Mouse (Mus musculus): ENCODE results near the gene Clps. TPM values are rescaled to one million over a fixed set of nuclear protein-coding genes. Genes with fewer than 3 reads are reported as not detected.

Clps gene
- polyA plus RNA-seq (2014; fragmentation: Illumina TruSeq; extraction: RNeasy Lipid Tissue Mini Kit (QIAGEN cat#74804); ENCODE audit: low replicate concordance) = 18.5 TPM

DNA sequence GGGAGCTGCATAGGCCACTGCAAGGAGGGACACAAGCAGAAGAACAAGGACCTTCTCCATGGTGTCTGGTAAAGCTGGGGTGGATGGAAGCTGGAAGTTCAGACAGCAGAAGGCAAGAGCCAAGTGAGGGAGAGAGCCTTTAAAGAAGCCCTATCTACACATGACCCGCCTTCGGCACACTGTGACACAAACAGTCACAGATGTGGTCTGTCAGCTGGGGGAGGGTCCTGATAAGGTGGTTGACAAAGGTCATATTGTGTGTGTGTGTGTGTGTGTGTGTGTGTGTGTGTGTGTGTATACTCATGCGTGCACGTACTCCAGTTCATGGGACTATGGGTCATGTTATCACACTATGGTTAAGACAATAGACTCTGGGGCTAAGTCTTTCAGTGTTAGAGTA, at the start of gene Clps:
Gene Clps, minus strand, starts transcription at position 169 of the 400 bp plus-strand sequence.

DNA sequence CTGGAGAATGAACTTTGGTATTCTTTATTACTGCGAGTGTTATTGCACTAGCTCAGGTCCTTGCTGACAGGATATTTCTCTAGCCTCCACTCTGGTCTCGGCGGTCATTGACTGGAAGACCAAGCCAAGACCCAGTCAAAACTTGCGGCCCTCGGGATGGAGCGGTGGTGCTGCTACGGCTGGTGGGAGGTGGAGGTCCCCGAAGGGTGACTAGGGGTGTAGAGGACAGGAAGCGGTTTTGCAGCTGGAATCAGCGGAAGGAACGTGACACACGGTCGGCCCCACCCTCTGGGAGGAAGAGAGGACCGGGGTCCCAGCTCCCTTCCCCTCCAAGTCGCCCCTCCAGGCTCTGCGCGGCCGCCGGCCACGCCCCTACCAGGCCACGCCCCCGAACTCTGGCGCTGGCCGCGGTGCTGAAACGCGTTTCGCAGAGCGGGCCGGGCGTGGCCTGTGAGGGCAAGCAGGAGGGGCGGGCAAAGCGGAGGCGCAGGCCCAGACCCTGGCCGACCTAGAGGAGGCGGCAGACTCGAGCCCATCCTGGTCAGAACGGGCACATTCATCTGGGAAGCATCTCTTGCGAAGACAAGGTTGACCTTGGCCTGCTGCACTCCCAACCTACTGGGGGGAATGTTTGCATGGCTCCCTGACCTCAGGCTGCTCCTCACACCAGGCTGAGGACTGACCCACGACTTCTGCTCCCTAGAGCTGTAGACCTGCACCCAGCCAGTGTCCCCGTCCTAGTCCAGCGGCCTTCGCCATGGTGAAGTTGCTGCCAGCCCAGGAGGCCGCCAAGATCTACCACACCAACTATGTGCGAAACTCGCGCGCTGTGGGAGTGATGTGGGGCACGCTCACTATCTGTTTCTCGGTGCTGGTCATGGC, 14.9 kb upstream of the Clps start, which contains the start of gene Lhfpl5:
Gene Lhfpl5, plus strand, starts transcription at position 398 of the 882 bp plus-strand sequence.

DNA sequence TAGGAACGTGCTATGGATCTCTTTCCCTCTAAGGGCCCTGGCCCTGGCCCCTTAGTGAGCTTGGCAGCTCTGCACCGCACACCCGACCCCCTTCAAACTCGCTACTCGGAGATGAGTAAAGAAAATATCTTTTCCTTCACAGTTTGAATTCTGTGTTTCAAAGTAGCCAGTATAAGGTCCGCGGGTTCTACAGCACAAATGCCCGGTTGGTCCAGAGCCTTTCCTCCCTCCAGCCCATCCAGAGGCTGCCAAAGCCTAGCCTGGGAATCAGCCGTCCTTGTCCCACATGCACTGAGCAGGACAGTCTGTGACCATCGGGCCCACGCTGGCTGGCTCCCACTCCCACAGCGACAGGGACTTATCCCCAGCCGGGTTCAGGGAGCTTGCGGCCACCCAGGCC, 11.5 kb downstream of the Clps start, which contains the start of gene Clpsl2:
Gene Clpsl2, plus strand, starts transcription at position 301 of the 400 bp plus-strand sequence.

DNA sequence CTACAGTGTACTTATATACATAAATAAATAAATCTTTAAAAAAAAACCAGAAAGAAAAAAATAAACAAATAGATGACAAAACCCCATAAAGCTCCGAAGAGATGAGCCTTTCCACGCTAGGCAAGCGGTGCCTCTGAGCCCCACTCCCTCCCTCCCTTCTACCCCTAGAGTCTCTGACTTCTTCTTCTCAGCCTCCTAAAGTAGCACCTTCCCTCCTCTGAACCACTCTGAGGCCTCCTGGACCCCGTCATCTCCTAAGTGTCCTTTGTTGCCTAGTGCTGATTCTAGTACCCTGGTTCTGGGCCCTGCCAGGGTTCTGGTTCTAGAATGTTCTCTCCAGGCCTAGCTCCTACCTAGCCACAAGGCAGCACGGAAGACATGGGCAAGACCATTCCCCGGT, 30.1 kb downstream of the Clps start, which contains the start of gene Armc12:
Gene Armc12, plus strand, starts transcription at position 301 of the 400 bp plus-strand sequence.

DNA sequence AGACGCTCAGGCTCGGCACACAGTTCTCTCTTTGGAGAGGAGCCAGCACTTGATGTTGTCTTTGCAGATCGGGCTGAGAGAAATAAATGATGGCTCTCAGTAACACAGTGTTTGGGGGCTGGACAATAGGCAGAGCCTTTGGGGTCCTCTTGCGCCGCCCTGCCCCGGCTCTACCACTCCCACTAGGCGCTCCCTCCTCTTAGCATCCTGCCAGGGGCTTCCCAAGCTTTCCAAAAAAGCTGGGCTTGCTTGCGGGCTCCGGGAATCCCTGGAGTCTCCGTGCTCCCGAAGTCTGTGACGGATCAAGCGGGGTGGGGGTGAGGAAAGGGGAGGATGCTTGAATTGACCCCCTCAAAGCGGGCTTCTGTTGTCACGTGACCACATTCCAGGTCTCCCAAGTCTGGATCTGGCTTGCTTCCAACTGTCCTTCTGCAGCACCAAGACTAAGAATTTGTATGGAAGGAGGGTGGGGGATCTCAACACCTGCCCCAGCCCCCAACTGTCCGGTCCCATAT, 43.1 kb downstream of the Clps start, which contains the start of gene Fkbp5:
Gene Fkbp5, minus strand, starts transcription at position 87 of the 515 bp plus-strand sequence.

Other genes starting within 250 kb of the Clps start
- gene Fance, start 247.2 kb downstream of the Clps start, polyA plus RNA-seq (2014; fragmentation: Illumina TruSeq; extraction: RNeasy Lipid Tissue Mini Kit (QIAGEN cat#74804); ENCODE audit: low replicate concordance) = not detected
- gene Rpl10a, start 232.3 kb downstream of the Clps start, polyA plus RNA-seq (2014; fragmentation: Illumina TruSeq; extraction: RNeasy Lipid Tissue Mini Kit (QIAGEN cat#74804); ENCODE audit: low replicate concordance) = 55.5 TPM
- gene Tead3, start 209.9 kb downstream of the Clps start, polyA plus RNA-seq (2014; fragmentation: Illumina TruSeq; extraction: RNeasy Lipid Tissue Mini Kit (QIAGEN cat#74804); ENCODE audit: low replicate concordance) = 0.41 TPM
- gene Tulp1, start 195.5 kb downstream of the Clps start, polyA plus RNA-seq (2014; fragmentation: Illumina TruSeq; extraction: RNeasy Lipid Tissue Mini Kit (QIAGEN cat#74804); ENCODE audit: low replicate concordance) = not detected
- 9.9 TPM for gene Fkbp5, start 43.2 kb downstream of the Clps start, polyA plus RNA-seq (2014; fragmentation: Illumina TruSeq; extraction: RNeasy Lipid Tissue Mini Kit (QIAGEN cat#74804); ENCODE audit: low replicate concordance)
- gene Armc12, start 30.0 kb downstream of the Clps start, polyA plus RNA-seq (2014; fragmentation: Illumina TruSeq; extraction: RNeasy Lipid Tissue Mini Kit (QIAGEN cat#74804); ENCODE audit: low replicate concordance) = not detected
- not detected for gene Clpsl2, start 11.4 kb downstream of the Clps start, polyA plus RNA-seq (2014; fragmentation: Illumina TruSeq; extraction: RNeasy Lipid Tissue Mini Kit (QIAGEN cat#74804); ENCODE audit: low replicate concordance)
- not detected for gene Lhfpl5, start 14.9 kb upstream of the Clps start, polyA plus RNA-seq (2014; fragmentation: Illumina TruSeq; extraction: RNeasy Lipid Tissue Mini Kit (QIAGEN cat#74804); ENCODE audit: low replicate concordance)
- 146 TPM for gene Srpk1, start 61.9 kb upstream of the Clps start, polyA plus RNA-seq (2014; fragmentation: Illumina TruSeq; extraction: RNeasy Lipid Tissue Mini Kit (QIAGEN cat#74804); ENCODE audit: low replicate concordance)
- gene Slc26a8, start 129.5 kb upstream of the Clps start, polyA plus RNA-seq (2014; fragmentation: Illumina TruSeq; extraction: RNeasy Lipid Tissue Mini Kit (QIAGEN cat#74804); ENCODE audit: low replicate concordance) = not detected
- 42.8 TPM for gene Mapk14, start 130.6 kb upstream of the Clps start, polyA plus RNA-seq (2014; fragmentation: Illumina TruSeq; extraction: RNeasy Lipid Tissue Mini Kit (QIAGEN cat#74804); ENCODE audit: low replicate concordance)
- gene AC170998.1, start 165.3 kb upstream of the Clps start, polyA plus RNA-seq (2014; fragmentation: Illumina TruSeq; extraction: RNeasy Lipid Tissue Mini Kit (QIAGEN cat#74804); ENCODE audit: low replicate concordance) = 1.7 TPM
- 3.9 TPM for gene Mapk13, start 208.5 kb upstream of the Clps start, polyA plus RNA-seq (2014; fragmentation: Illumina TruSeq; extraction: RNeasy Lipid Tissue Mini Kit (QIAGEN cat#74804); ENCODE audit: low replicate concordance)
- 34.0 TPM for gene Brpf3, start 240.3 kb upstream of the Clps start, polyA plus RNA-seq (2014; fragmentation: Illumina TruSeq; extraction: RNeasy Lipid Tissue Mini Kit (QIAGEN cat#74804); ENCODE audit: low replicate concordance)

Data from small intestine, adult 10 weeks (tissue).